Mouse (Mus musculus) urinary bladder, adult 18-20 months (tissue): ENCODE measurements at regions not wholly inside any gene's neighbourhood (a gene's known extent, or its start where the extent isn't known, plus 50 kb on each side); places are given as distances from the start of the nearest gene placed in this dataset.

Experiments used
- DNase-seq, 2 experiments: peaks; one replicate each; pipeline ENCODE4 v3.0.0; 2022; ENCODE audit warnings: low spot score in 2 of 2, mixed read lengths in 2 of 2

DNA sequence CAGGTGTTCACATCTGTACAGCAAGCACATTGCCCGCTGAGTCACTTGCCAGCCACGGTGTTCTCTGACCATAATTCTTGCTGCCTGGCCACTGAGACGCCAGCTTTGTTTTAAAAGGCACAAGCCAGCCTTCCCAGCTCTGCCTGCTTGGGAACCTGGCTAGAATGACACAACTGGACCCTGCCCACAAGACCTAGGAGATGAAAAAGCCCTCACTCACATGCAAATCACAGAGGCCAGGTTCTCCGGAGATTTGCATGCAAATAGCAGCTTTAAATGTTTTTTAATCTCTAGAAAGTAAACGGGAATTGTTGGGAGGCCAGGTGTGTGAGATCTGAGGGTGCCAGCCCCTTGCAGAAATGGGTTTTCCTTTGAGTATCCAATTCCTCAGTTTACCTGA, 71.9 kb downstream of the 1810010D01Rik start:
- no peak for DNase-seq

DNA sequence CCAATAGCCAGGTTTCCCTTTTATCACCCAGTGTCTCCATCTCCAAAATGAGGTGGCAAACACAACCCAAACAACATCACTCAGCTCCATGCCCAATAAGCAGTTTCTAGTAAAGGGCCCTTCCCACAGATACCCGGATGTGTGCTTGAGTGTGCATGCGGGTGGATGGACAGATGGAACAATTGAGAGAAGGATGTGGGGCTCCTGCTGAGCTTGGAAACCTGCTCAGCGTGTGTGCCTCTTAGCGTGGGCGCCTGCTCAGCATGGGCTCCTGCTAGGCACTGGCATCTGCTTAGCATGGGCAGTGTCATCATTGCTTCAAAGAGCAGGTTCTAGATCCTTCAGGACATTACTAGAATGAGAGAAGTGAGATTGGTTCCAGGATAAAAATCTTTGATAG, 75.4 kb downstream of the 1810010D01Rik start:
- no peak for DNase-seq

DNA sequence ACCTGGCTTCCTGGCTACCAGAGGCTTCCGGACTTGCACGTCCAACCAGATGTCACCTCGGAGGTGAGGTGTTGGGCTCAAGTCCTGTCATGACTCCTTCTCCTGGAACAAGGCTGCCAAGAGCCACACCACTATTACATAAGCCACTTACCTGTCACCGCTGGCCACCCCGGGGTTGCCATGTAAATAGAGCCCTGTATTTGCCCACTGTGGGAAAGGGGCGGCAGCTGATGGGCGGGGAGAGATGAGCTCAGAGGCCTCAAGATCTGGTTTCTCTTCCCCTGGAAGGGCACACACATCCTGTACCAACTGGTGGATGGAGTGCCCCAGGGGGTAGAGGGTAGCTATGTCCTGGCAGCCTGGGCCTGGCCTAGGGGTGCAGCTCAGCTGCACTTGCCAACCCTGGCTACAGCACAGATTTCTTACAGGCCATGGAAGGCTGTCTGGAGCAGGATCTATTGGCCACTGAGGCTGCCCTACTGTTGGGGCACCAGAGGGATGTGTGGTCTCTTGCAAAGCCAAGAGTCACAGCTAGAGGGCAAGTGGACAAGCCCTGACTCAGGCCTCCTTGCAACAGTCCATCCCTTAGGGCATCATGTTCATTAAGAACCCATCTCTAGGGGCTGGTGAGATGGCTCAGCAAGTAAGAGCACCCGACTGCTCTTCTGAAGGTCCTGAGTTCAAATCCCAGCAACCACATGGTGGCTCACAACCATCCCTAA, 76.3 kb downstream of the 1810010D01Rik start:
- peak; percentile 25 to 57 for DNase-seq

DNA sequence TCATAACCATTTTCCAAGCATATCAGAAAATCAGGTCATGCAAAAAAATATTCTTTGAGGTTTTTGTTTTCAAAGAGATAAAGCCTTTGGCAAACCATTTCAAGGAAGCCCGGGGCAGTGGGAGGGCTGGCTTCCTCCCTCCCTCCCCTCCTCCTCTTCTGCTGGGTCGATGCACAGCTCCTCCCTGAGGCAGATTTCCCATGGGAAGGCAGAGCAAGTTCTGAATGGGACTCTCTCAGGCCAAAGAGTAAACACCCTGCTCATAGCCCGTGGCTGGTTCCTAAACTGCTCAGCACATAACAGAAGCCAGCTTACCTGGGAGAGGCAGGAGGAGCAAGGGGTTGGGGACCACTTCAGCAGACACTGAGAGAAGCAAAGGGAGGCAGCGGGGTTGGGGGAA, 77.9 kb downstream of the 1810010D01Rik start:
- peak in 1 of 2 experiments; percentile 22 for DNase-seq

DNA sequence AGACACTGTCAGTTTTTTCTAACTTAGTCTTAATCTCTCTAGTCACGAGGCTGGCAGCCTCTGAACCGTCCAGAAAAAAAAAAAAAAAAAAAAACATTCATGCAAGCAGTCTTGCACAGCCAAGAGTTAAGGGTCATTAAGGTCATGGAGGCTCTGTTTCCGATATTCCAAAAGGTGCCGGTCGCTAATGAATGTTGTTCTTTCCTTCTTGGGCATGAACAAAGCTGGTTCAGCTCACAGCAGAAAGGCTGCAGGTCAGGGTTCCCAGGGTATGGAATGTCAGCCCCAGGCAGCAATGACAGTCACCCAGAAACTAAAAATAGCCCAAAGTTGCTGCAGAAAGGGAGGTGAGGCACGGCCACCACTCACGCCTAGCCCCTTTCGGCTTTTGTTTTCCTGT, 80.3 kb downstream of the 1810010D01Rik start:
- DNase-seq: no peak

DNA sequence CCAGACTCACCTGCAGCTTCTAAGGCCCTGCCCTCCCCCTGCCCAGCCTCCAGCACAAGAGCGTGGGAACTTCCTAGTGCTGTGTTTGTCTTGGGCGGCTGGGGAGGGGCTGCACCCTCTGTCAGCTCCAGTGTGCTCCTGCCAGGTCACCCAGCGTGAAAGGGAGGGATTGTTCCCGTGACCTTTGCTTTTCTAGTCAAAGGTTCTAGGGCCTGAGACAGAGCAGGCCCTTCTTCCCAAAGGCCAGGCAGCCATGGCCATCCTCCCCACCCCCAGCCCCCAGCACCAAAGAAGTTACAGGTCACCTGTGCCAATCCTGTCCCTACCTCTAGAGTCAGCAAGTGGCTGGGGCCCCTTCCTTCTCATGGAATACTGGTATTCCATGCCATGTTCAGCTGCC, 80.7 kb downstream of the 1810010D01Rik start:
- DNase-seq: no peak

DNA sequence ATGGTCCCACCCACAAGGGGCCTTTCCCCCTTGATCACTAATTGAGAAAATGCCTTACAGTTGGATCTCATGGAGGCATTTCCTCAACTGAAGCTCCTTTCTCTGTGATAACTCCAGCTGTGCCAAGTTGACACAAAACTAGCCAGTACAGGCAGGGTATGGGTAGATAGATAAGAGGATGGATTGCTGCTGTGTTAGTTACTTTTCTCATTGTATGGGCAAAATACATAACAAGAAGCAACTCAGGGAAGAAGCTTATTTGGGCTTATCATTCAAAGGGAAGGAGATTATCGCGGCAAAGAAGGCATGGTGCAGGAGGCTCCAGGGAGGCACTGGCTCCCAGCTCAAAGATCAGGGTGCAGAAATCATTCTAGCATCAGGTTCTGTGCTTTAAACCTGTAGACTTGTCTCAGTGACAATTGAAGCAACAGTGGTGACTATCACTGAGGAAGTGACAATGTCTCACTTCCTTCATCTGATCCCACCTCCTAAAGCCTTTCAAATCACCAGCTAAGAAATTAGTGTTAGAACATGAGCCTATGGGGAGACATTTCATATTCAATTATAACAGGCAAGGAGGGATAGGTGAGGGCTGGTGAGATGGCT, 83.8 kb downstream of the 1810010D01Rik start:
- no peak for DNase-seq

DNA sequence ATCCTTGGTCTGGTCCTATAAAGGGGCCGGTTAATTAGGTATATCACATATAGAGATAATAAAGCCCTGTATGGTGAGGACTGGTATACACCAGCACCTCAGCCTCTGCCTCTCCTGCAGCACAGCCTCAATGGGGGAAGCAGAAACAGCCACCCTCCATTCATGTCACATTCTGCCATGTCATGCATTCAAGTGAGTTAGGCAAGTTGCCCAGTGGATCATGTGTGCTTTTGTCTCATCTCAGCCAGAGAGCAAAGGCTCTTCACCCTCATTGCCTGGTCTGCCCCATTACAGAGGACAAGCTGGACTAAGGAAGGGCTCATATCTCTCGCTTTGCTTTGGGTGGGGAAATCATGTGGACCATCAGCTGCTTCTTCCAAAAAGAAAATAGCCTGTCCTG, 85.4 kb downstream of the 1810010D01Rik start:
- no peak for DNase-seq

DNA sequence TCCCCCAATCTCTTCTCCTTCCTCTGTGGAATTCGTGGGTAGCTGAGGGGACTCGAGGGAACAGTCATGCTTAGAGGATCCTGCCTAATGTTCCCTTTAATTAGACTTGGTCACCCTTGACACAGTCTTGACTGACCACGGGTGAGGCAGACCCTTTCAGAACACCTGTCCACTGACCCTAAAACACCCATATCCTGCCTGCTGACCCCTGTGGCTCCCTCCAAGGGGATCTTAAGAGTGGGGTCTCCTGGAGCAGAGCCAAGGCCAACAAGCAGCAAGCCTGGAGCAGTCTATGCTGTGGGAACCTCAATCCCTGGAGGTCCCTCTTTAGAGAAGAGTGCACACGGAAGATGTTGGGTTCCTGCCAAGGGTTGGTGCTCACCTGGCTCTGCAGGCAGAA, 89.5 kb downstream of the 1810010D01Rik start:
- no peak for DNase-seq

DNA sequence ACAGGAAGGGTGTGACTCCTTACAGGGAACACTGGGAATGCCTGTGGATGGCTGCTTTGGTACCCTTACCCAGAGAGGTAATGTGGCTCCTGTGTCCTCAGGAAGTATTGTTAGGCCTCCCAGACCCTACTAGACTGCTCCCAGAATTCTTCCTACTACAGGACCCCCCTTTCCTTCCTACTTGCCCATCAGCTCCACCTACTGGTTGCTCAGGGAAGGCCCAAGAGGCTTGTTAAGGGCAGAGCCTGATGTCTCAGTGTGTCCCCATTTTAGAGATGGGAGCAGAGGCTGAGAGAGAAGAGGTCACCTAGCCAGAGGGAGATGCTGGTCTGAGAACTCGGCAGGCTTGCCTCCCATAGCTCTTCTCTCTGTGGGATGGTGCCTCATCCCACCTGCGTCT, 93.3 kb downstream of the 1810010D01Rik start:
- DNase-seq: no peak

DNA sequence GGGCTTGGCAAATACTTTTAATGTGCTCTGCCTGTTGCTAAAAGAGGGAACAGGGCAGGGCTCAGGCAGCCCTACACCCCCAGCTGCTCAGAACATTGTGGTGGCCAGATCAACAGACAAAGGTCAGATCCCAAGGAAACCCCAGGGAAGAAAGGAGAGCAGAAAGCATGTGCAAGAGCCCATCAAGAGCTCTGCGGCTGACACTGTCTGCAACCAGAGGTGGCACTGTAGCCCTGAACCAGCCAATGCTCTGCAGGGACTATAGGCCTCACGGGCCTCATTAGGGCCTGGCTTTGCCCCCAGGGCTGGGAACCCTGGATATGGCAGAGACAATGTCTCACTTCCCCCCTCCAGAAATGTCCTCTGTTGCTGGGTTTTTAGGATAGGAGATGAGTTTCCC, 93.8 kb downstream of the 1810010D01Rik start:
- no peak for DNase-seq

DNA sequence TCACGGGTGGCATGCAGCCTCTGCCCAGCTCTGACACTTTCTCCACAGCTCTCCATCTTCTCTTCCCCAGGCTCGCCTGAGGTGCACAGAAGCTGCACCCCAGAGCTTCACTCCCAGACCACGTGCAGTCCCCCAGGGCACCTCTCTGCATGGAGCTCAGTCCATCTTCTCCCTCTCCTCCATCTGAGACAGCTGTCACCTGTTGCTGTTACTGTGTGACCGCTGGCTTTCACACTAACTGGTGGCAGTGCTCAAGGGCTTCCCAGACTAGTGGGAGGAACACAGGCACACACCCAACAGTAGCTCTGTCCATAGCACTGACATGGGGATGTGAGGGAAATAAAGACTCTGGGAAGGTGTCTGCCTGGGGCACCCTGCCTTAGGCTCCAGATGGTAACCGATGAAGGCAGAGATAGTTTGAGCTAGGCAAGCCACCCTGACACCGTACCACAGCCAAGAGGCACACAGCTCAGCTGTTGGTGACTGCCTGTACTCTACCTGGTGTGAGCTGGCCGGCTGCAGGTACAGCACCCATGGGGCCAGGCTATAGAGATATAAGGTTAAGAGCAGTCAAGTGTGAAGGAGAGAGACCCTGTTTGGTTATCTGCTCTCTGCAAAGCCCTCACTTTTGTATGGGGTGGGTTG, 94.9 kb downstream of the 1810010D01Rik start:
- DNase-seq: no peak

DNA sequence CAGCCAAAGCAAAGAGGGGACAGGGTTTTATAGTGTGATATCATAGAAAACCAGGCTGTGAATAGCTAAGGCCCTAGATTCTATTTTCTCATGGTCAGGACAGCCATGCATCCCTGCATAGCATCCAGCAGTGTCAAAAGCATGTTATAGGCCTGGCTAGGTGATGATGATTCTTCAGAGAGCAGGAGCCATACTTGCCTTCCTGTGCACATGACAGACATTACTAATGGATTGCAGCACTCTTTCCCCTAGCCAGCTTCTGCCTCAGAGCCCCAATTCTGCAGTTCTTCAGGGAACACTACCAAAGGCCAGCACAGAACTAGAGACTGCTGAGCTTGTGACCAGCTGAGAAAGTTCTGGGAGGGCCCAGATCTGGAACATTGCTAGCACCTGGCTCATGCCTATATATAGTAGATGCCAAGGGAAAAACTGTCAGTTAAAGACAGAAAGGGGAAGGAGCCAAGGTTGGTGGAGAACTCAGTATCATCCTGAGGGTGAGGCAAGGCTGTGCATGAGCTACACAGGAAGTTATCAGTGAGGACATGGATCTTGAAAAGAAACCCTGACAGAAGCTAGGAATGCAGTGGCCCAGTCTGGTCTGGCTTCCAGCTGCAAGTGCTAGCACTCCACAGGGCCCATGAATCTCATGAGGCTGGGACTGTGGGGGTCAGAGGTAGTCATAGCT, 95.6 kb downstream of the 1810010D01Rik start:
- DNase-seq: no peak

DNA sequence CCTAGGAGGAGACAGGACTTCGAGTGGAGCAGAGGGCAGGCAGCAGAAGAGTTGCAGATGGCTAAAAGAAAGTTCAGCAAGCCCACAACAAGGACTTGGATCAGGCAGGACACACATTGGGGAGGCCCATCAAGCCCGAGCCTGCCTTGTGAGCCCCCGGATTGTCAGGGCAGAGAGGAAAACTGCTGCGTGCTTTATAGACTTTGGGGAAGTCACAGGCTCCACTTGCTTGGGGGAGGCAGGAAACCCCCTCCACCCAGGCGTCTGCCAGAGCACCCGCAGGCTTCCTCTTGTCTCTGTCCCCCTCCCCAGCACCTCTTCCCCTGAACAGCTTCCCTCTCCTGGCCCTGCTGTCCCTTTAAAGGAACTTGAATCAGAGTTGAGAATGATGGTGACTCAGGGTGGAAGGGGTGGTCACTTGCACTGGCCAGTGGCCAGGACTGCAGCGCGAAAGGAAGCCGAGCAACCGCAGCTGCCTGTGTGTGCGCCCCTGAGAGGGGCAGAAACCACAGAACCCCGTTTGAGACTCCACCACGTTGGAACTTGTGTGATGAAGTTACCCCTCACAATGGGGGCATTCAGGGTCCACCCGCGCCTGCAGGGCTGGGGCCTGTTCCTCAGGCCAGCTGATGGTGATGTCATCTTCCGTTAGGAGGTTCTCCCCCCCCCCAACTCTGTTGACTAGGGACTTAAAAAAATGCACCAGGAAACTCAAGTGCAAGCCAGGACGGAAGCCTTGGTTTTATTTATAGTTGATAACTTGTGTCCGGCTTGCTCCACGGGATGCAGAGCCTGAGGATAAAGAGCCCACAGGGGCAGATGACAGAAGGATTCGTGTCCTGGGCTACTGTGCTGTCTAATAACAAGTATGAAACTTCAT, 96.4 kb downstream of the 1810010D01Rik start:
- peak; percentile 71 to 77 for DNase-seq

DNA sequence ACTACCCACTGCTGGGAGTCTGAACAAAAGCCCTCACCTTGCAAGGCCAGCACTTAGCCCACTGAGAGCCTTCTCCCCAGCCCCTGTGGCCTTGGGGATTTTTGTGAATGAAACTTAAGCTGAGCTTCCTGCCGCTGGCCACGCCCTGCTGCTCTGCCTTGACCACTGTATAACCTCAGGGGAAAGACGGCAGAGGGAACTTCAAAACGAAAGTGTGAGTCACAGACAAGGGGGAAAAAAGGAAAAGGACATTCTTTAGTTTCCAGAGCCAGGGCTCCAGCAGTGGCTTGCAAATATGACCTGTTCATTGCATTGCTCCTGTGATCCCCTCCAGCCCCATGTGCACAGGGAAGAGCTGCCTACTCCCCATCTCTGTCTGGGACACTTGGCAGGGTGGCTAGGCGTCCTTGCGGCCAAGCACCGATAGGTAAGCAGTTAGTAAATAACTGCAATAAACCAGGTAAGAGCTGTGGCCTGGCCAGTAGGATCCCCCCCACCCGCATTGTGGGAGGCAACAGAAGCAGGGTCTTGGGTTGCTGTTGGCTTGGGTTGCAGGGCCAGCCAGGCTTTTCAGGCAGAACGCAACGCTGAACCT, 97.2 kb downstream of the 1810010D01Rik start:
- peak in 1 of 2 experiments; percentile 48 for DNase-seq

DNA sequence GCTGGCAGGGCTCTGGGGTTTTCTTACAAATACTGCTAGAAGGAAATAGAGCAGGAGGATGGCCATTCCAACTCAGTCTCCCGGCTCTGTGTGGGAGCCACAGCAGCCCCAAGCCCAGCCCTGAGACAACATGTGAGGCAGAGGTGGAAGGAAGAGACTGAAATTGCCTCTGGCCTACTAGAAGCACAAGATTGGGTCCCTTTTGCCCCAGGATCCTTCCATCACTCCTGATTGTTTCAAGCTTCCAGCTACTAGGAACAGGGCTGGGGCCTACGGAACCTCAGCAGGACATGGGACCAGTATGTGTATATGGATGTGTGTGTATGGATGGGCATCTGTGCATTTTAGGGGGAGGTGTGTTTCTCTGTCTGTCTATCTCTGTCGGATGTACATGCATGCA, 97.9 kb downstream of the 1810010D01Rik start:
- DNase-seq: no peak

DNA sequence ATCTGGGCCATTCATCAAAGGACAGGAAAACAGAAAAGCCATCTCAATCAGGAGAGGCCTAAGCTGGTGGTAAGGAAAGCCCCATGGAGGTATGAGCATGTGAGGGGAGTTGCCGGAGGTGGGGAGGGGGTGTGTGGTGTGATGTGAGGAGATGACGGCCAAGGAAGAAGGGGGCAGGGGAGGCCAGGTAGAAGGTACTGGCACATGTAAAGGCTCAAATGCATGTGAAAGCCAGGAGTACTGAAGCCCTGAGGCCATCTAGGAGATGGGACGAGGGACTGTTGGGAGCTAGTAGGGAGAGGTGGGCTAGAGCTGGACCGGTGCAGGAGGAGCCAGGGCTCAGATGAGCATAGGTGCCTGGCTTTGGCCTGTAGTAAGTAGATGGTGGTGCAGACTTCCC, 98.4 kb downstream of the 1810010D01Rik start:
- no peak for DNase-seq

DNA sequence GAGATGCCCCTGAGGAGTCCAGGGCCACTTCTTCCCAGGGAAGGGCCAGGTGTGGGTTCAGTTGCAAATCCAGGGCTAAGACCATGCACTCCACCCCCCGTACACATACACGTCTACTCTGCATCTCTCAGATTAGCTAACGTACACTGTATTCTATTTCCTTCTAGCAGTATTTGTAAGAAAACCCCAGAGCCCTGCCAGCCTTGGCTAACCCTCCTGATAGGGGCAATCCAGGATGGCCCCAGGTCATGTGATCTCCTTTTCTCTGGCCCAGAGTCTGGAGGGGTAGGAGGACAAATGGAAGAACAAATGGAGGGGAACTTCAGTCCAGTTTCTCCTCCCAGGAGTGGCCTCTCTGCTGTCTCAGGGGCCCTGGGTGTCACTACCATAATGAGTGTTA, 98.9 kb downstream of the 1810010D01Rik start:
- no peak for DNase-seq

DNA sequence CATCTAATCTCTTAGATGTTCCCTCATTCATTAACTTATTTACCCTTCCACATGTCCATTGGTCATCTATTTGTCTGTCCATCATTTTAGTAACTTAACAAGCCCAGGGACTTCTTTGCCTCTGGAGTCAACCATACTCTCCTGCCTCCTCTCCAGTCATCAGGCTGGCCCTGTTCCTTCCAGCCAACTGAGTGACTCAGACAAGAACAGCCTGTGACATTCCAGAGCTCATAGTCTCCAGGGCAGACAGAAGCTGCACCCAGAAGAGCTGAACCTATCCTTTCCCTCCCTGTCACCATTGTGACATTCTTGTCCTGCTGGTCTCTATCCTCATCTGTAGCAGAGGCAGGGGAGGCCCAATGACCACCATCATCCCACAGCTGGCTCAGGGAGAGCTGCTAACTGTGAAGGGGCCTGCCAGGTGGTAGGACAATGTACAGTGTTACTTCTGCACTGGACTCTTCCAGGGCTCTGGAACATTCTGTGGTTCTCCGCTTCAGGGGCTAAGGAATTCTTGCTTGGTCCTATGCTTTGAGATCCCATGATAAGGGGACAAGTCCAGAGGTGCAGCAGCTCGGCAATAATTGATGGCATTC, 100.2 kb downstream of the 1810010D01Rik start:
- no peak for DNase-seq

DNA sequence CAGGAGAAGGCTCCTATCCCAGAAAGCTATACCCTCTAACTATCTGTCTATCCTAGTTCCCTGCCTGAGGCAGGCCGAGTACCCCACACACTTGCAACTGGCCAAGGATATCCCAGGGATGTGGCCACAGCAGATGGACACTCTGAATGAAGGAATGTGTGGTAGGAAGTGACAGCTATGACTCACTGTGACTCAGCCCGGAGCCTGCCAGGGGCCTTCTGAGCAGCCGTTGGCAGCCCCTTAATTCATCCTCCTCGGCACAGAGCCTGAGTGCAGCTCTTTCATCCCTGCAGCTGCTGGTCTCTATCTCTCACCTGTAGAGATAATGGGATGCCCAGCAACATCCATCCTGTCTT, 101.4 kb downstream of the 1810010D01Rik start:
- DNase-seq: no peak
